Mouse (Mus musculus) intestine, postnatal 0 days (tissue): Measurements from ENCODE around the gene Gm20695. TPM values are rescaled to one million over a fixed set of nuclear protein-coding genes. Genes with fewer than 3 reads are reported as not detected.
A peak's percentile ranks its signal among the peaks of the same experiment; 100 is the strongest.

Experiments
- ATAC-seq: fragments of 200-750 bp; cut with Nextera tagmentation; 2 replicates; pipeline ENCODE4 v1.8.0; 2017; ENCODE audit warnings: mild to moderate bottlenecking, moderate TSS enrichment, moderate library complexity
- H3K27ac ChIP-seq: fragments of 300-500 bp; sonication (generic); 2 replicates; pipeline ENCODE4 v1.5.1; 2014; ENCODE audit warnings: mild to moderate bottlenecking, low read depth, low read length, moderate library complexity
- H3K27me3 ChIP-seq: fragments of 300-500 bp; sonication (generic); replicated peaks from 2 replicates; pipeline ENCODE4 v1.6.1; 2014; ENCODE audit warnings: low read length, mixed read lengths; ENCODE audit not compliant: control insufficient read depth, insufficient read depth
- H3K36me3 ChIP-seq: fragments of 300-500 bp; sonication (generic); 2 replicates; pipeline ENCODE4 v1.6.1; 2014; ENCODE audit warnings: mild to moderate bottlenecking, moderate library complexity; ENCODE audit not compliant: control insufficient read depth, insufficient read depth
- H3K4me1 ChIP-seq: fragments of 300-500 bp; sonication (generic); replicated peaks from 2 replicates; pipeline ENCODE4 v1.6.1; 2014; ENCODE audit warnings: antibody characterized with exemption, low read length, mixed read lengths; ENCODE audit not compliant: control insufficient read depth, insufficient read depth
- H3K4me2 ChIP-seq: fragments of 300-500 bp; sonication (generic); replicated peaks from 2 replicates; pipeline ENCODE4 v1.6.1; 2014; ENCODE audit warnings: low read depth, mild to moderate bottlenecking, moderate library complexity
- H3K4me3 ChIP-seq: fragments of 300-500 bp; sonication (generic); 2 replicates; pipeline ENCODE4 v1.5.1; 2014; ENCODE audit warnings: low read depth, low read length
- H3K9ac ChIP-seq: fragments of 300-500 bp; sonication (generic); 2 replicates; pipeline ENCODE4 v1.6.1; 2014; ENCODE audit warnings: mild to moderate bottlenecking, low read depth, low read length
- H3K9me3 ChIP-seq: fragments of 300-500 bp; sonication (generic); 2 replicates; pipeline ENCODE4 v1.6.1; 2016; ENCODE audit warnings: mixed run types; ENCODE audit not compliant: control insufficient read depth
- CTCF ChIP-seq: sonication (generic); IDR thresholded peaks from 2 replicates; pipeline ENCODE4 v1.5.1; 2016; ENCODE audit warnings: low read depth, mild to moderate bottlenecking, control low read depth, antibody characterized with exemption, moderate library complexity
- WGBS: fragments of 180-500 bp; shearing (Covaris S2); extraction: QIAGEN DNeasy Blood & Tissue Kit; methylation state at CpG from one replicate; pipeline ENCODE4 v1.1.7; 2014; 5-methylcytosine and 5-hydroxymethylcytosine counted together
- polyA plus RNA-seq: library from polyadenylated mRNA; unstranded; fragments of >200 nt; fragmentation: Nextera tagmentation; extraction: Ambion mirVana; gene quantifications from 2 replicates; pipeline ENCODE4 v1.2.1, GENCODE M21; 2015

The Gm20695 gene
- 0.72 and 1.2 TPM in 2 replicates for polyA plus RNA-seq

DNA sequence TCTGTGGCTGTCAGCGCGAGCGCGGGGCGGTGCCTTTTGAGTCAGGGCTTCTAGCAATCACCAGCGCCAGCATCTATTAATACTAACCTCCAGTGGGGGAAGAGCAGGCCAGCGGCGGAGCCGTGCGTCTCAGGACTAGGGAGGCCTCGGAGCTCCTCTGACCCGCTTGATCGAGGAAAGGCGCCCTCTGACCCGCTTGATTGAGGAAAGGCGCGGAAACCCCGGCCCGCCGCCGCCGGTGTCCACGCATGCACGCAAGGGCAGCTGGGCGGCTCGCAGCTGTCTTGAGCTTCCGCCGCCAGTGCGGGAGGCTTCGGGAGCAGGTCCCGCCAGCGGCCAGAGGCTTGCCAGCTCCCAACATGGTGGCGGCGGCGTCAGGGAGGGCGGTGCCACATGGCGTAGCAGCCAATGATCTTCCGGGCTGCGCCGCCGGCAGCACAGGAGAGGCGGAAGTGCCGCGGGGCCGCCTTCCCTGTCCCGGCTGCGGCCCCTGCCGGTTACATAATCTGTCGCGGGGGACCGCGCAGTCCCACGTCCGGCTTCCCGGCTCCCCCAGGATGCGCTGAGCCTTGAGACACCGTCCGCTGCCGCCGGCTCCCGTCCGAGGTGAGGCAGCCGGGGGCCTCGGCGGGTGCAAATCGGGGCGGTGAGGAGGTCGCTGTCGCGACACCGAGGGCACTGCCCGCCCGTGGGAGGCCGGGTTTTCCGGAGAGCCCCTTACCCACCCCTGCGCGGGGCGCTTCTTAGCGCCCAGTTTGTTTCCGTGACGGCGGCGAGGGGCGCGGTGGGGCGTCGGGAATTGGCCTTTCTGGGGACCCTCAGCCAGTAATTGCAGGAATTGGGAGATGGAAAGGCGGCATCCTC lies at the start of gene Gm20695, which contains the start of gene Zfp597:
TSS of gene Gm20695 (plus strand) at position 448 of the 864 bp plus-strand sequence.
TSS of gene Zfp597 (minus strand) at position 361 of the 864 bp plus-strand sequence.
- peak; percentile 68 for TF ChIP-seq CTCF
- peak within 1 kb of the TSS; percentile 88 for H3K4me2 ChIP-seq
- 0 out of 2 replicates have a peak, but pooled peaks cover 6% of the 10 kb centered on the region for H3K36me3 ChIP-seq
- under 1% methylated on average over 88 of the region's 88 CpGs for WGBS
- H3K27ac ChIP-seq = peak within 1 kb of the TSS; percentile 91
- H3K4me1 ChIP-seq = no peaks in the 10 kb centered on the region; the same call in 1 of the 2 replicates
- peak within 1 kb of the TSS; percentile 98 for H3K4me3 ChIP-seq
- H3K9me3 ChIP-seq = no peaks in the 10 kb centered on the region
- ATAC-seq = peak; percentile 99
- H3K27me3 ChIP-seq = no peaks in the 10 kb centered on the region
- H3K9ac ChIP-seq = peak within 1 kb of the TSS; percentile 76

- no peak for TF ChIP-seq CTCF
- no peak overlapping the region for H3K4me3 ChIP-seq
- H3K36me3 ChIP-seq = no peaks in the 10 kb centered on the region
- H3K9me3 ChIP-seq = no peaks in the 10 kb centered on the region
- no peak overlapping the region for H3K27ac ChIP-seq
- no peak for ATAC-seq
- H3K9ac ChIP-seq = no peak overlapping the region
- WGBS = 77% methylated on average over 2 of the region's 2 CpGs
- no peak overlapping the region for H3K4me2 ChIP-seq
- H3K4me1 ChIP-seq = no peaks in the 10 kb centered on the region
- no peaks in the 10 kb centered on the region for H3K27me3 ChIP-seq
These were observed 49.0 kb upstream of the Gm20695 start for GRCm38 (mm10) chr16:3835461-3835860.

GRCm38 (mm10) chr16:3839157-3839885 lies 45.1 kb upstream of the Gm20695 start:
- H3K27ac ChIP-seq = no peak overlapping the region

DNA sequence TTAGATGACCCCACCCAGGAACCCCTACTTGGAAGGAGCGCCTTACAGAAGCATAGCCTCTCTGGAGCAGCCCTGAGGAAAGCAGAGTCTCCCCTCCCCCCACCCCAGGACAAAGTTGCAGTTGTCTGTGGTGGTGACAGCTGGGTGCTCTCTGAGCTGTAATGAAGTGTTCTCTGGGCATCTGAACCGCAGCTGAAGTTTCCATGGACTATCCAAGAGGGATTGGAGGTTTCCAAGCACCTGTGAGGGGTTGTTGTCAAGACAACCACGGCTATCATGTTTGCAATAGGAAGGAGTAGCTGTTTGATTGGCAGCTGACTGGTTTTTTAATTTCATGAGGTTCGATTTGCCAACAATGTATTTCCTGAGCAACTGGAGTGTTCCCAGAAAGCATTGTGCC lies 41.5 kb upstream of the Gm20695 start:
- Histone ChIP-seq H3K9me3 (no peaks in the 10 kb centered on the region), H3K9ac (no peak overlapping the region), H3K27ac (no peak overlapping the region), H3K4me1 (no peaks in the 10 kb centered on the region), H3K4me3 (no peak overlapping the region), H3K27me3 (no peaks in the 10 kb centered on the region), H3K4me2 (0 out of 2 replicates have a peak overlapping the region, but pooled peaks have one; percentile 10), H3K36me3 (no peaks in the 10 kb centered on the region)
- WGBS = 19% methylated on average over 4 of the region's 4 CpGs
- TF ChIP-seq CTCF = no peak
- ATAC-seq = no peak

More at GRCm38 (mm10) chr16:3839157-3839885, 45.1 kb upstream of the Gm20695 start:
- no peak overlapping the region for H3K9ac ChIP-seq
- H3K4me3 ChIP-seq = no peak overlapping the region
- H3K4me1 ChIP-seq = no peaks in the 10 kb centered on the region
- H3K36me3 ChIP-seq = no peaks in the 10 kb centered on the region
- no peak overlapping the region for H3K4me2 ChIP-seq
- TF ChIP-seq CTCF = peak; percentile 82
- 55% methylated on average over 17 of the region's 17 CpGs for WGBS
- ATAC-seq = peak; percentile 60; the same call in 1 of the 2 replicates
- H3K27me3 ChIP-seq = no peaks in the 10 kb centered on the region
- no peaks in the 10 kb centered on the region for H3K9me3 ChIP-seq

DNA sequence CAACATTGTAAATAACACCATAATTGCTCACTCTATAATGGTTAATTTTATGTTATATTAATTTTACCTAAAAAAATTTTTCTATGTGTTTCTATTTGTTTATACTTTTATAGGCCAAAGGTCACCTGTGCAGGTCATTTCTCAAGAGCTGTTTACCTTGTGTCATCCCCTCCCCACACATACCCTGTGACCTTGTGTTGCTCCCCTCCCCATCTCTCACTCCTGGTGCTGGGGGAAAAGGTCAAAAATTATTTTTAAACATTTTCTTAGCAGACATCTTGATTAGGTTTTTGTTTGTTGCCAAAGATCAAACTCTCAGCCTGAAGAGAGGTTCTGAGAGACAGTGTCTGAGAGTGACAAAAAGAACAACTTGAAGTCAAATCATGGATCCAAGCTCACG lies 40.7 kb upstream of the Gm20695 start:
- Histone ChIP-seq H3K4me3 (no peak overlapping the region), H3K4me1 (no peaks in the 10 kb centered on the region), H3K9me3 (no peaks in the 10 kb centered on the region), H3K36me3 (no peaks in the 10 kb centered on the region), H3K27ac (no peak overlapping the region), H3K27me3 (no peaks in the 10 kb centered on the region), H3K4me2 (no peak overlapping the region), H3K9ac (no peak overlapping the region)
- no peak for ATAC-seq
- WGBS = 66% methylated on average over 1 of the region's 1 CpGs
- no peak for TF ChIP-seq CTCF
